Mouse (Mus musculus) kidney, embryonic 14.5 days (tissue): ENCODE measurements around the gene Olfr95. TPM values are rescaled to one million over a fixed set of nuclear protein-coding genes. Genes with fewer than 3 reads are reported as not detected.

Source experiments
- ATAC-seq: fragments of 200-750 bp; cut with Nextera tagmentation; 2 replicates; pipeline ENCODE4 v1.8.0; 2017; ENCODE audit warnings: moderate number of reproducible peaks, mild to moderate bottlenecking, moderate TSS enrichment, moderate library complexity; ENCODE audit not compliant: low FRiP score, low TSS enrichment
- H3K27ac ChIP-seq: fragments of 300-500 bp; sonication (generic); 2 replicates; pipeline ENCODE4 v1.5.1; 2014; ENCODE audit warnings: low read depth, mild to moderate bottlenecking, low read length, moderate library complexity, mixed read lengths
- H3K27me3 ChIP-seq: fragments of 300-500 bp; sonication (generic); 2 replicates; pipeline ENCODE4 v1.6.1; 2014; ENCODE audit warnings: mild to moderate bottlenecking, low read length; ENCODE audit not compliant: control insufficient read depth, insufficient read depth
- H3K36me3 ChIP-seq: fragments of 300-500 bp; sonication (generic); 2 replicates; pipeline ENCODE4 v1.6.1; 2014; ENCODE audit warnings: low read length, mixed read lengths; ENCODE audit not compliant: control insufficient read depth, insufficient read depth
- H3K4me1 ChIP-seq: fragments of 300-500 bp; sonication (generic); 2 replicates; pipeline ENCODE4 v1.6.1; 2014; ENCODE audit warnings: low read length, mixed read lengths; ENCODE audit not compliant: control insufficient read depth, insufficient read depth
- H3K4me2 ChIP-seq: fragments of 300-500 bp; sonication (generic); replicated peaks from 2 replicates; pipeline ENCODE4 v1.6.1; 2014; ENCODE audit warnings: low read depth, mild to moderate bottlenecking, low read length
- H3K4me3 ChIP-seq: fragments of 300-500 bp; sonication (generic); 2 replicates; pipeline ENCODE4 v1.5.1; 2014; ENCODE audit warnings: mild to moderate bottlenecking, low read length
- H3K9ac ChIP-seq: fragments of 300-500 bp; sonication (generic); 2 replicates; pipeline ENCODE4 v1.6.1; 2014; ENCODE audit warnings: low read depth, mild to moderate bottlenecking, low read length, moderate library complexity
- H3K9me3 ChIP-seq: fragments of 300-500 bp; sonication (generic); 2 replicates; pipeline ENCODE4 v1.6.1; 2016; ENCODE audit warnings: low read length; ENCODE audit not compliant: control insufficient read depth
- WGBS: fragments of 180-500 bp; shearing (Covaris S2); extraction: QIAGEN DNeasy Blood & Tissue Kit; methylation state at CpG from one replicate; pipeline ENCODE4 v1.1.7; 2014; 5-methylcytosine and 5-hydroxymethylcytosine counted together
- polyA plus RNA-seq: library from polyadenylated mRNA; unstranded; fragments of >200 nt; fragmentation: Nextera tagmentation; extraction: Ambion mirVana; gene quantifications from 2 replicates; pipeline ENCODE4 v1.2.1, GENCODE M21; 2014

Olfr95 gene
- polyA plus RNA-seq, 1 experiment from 2014 or later: not detected

GRCm38 (mm10) chr17:37210884-37211768 lies 1.8 kb downstream of the Olfr95 start:
- Histone ChIP-seq H3K9me3 (no peaks in the 10 kb centered on the region), H3K9ac (no peak overlapping the region), H3K27me3 (peaks cover 15% of the 10 kb centered on the region; the same call in 1 of the 2 replicates), H3K4me1 (no peaks in the 10 kb centered on the region), H3K4me2 (peak overlapping the region; percentile 27), H3K36me3 (no peaks in the 10 kb centered on the region), H3K4me3 (0 out of 2 replicates have a peak overlapping the region, but pooled peaks have one; percentile 12), H3K27ac (no peak overlapping the region)
- ATAC-seq: no peak
- 23% methylated on average over 40 of the region's 40 CpGs for WGBS

GRCm38 (mm10) chr17:37203917-37204236 lies 9.0 kb downstream of the Olfr95 start:
- no peak overlapping the region for H3K4me2 ChIP-seq
- H3K36me3 ChIP-seq: no peaks in the 10 kb centered on the region
- no peak overlapping the region for H3K4me3 ChIP-seq
- no peaks in the 10 kb centered on the region for H3K9me3 ChIP-seq
- 31% methylated on average over 3 of the region's 3 CpGs for WGBS
- no peaks in the 10 kb centered on the region for H3K4me1 ChIP-seq
- no peaks in the 10 kb centered on the region; the same call in 1 of the 2 replicates for H3K27me3 ChIP-seq
- no peak overlapping the region for H3K27ac ChIP-seq
- H3K9ac ChIP-seq: no peak overlapping the region
- ATAC-seq: peak; percentile 32; the same call in 1 of the 2 replicates

GRCm38 (mm10) chr17:37203206-37203916 lies 9.6 kb downstream of the Olfr95 start:
- H3K9ac ChIP-seq: no peak overlapping the region
- no peak overlapping the region for H3K27ac ChIP-seq
- no peak overlapping the region for H3K4me3 ChIP-seq
- no peak overlapping the region for H3K4me2 ChIP-seq
- no peaks in the 10 kb centered on the region for H3K9me3 ChIP-seq
- peaks cover 5% of the 10 kb centered on the region for H3K27me3 ChIP-seq
- H3K4me1 ChIP-seq: no peaks in the 10 kb centered on the region
- peak; percentile 92 for ATAC-seq
- no peaks in the 10 kb centered on the region for H3K36me3 ChIP-seq
- under 1% methylated on average over 4 of the region's 4 CpGs for WGBS

DNA sequence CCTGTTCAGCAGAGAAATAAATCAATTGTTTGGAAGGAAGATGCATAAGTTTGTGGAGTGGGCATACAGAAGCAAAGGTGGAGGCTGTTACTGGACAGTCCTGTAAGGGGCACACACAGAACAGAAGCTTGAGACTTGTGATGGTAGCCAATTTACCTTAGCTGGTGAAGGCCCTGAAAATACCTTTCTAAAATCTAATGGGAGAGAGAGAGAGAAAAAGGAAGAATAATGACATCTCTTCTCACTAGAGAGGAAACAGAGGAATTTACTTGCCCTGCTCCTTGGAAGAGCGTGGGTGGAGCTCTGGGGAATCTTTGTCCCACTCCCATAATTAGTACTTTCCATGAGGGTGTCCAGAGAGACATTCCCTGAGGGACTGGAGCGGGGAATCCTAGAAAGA lies 12.0 kb downstream of the Olfr95 start, which contains the start of gene Olfr94:
Gene Olfr94, minus strand, starts transcription at position 101 of the 400 bp plus-strand sequence.
- Histone ChIP-seq H3K27me3 (peaks cover 29% of the 10 kb centered on the region), H3K4me3 (no peak within 1 kb of the TSS), H3K4me1 (0 out of 2 replicates have a peak, but pooled peaks cover 4% of the 10 kb centered on the region), H3K9me3 (no peaks in the 10 kb centered on the region), H3K9ac (no peak within 1 kb of the TSS), H3K4me2 (no peak within 1 kb of the TSS), H3K36me3 (no peaks in the 10 kb centered on the region), H3K27ac (no peak within 1 kb of the TSS)
- WGBS: 75% methylated on average over 2 of the region's 2 CpGs
- no peak for ATAC-seq

DNA sequence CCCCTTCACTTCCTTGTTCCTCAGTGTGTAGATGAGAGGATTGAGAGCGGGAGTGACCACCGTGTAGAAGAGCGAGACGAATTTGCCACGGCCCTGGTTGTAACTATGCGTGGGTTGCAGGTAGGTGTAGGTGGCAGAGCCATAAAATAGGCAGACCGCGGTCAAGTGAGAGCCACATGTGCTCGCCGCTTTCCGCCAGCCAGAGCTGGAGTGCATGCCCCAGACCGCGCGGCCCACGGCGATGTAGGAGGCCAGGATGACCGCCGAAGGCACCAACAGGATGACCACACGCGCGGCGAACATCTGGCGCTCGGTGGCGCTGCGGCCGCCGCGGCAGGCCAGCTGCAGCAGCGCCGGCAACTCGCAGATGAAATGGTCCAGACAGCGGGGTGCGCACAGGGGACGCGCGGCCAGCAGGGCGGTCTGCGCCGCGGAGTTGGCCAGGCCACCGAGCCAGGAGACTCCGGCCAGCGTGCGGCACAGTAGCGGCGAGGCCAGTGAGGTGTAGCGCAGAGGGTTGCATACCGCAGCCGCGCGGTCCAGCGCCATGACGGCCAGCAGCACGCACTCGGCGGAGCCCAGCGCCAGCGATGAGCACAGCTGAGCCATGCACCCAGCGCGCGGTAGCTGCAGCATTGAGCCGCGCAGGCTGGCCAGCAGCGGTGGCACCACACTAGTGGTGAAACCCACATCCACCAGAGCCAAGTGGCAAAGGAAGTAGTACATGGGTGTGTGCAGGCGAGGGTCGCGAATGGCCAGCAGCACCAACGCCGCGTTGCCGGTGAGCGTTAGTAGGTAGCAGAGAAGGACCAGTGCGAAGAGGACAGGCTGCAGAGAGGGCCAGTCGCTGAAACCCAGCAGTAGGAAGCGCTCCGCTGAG lies 15.8 kb downstream of the Olfr95 start:
- H3K36me3 ChIP-seq: no peaks in the 10 kb centered on the region
- H3K9me3 ChIP-seq: no peaks in the 10 kb centered on the region
- H3K9ac ChIP-seq: peak overlapping the region; percentile 40; the same call in 1 of the 2 replicates
- H3K4me1 ChIP-seq: 0 out of 2 replicates have a peak, but pooled peaks cover 4% of the 10 kb centered on the region
- H3K27me3 ChIP-seq: peaks cover 30% of the 10 kb centered on the region
- peak; percentile 91 for ATAC-seq
- H3K4me3 ChIP-seq: peak overlapping the region; percentile 52
- H3K4me2 ChIP-seq: peak overlapping the region; percentile 87
- H3K27ac ChIP-seq: no peak overlapping the region
- 1% methylated on average over 77 of the region's 77 CpGs for whole genome bisulfite sequencing

DNA sequence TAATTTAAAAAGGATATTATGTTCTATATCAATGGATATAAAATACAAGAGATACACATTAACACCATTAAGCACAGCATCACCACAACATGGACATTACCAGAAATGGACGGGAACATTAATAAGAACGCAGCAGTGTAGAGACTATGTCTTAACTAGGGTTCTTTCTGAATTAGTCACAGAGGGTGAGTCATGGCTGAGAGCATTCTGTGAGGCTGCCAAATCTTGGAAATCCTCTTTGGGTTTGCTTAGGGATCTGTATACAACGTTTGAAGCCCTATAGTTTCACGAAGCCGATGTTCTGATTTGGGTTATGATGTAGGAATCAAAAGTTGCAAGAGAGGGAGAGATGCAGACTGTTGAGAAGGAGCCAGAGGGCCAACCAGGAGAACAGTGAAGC lies 18.1 kb downstream of the Olfr95 start:
- WGBS: 94% methylated on average over 5 of the region's 5 CpGs
- H3K9me3 ChIP-seq: no peaks in the 10 kb centered on the region
- no peaks in the 10 kb centered on the region for H3K36me3 ChIP-seq
- no peak overlapping the region for H3K4me2 ChIP-seq
- H3K9ac ChIP-seq: no peak overlapping the region
- H3K27me3 ChIP-seq: peaks cover 30% of the 10 kb centered on the region
- no peak overlapping the region for H3K4me3 ChIP-seq
- no peak for ATAC-seq
- H3K4me1 ChIP-seq: 0 out of 2 replicates have a peak, but pooled peaks cover 4% of the 10 kb centered on the region
- no peak overlapping the region for H3K27ac ChIP-seq

- ATAC-seq: no peak
- 92% methylated on average over 2 of the region's 2 CpGs for WGBS
Observed at GRCm38 (mm10) chr17:37193656-37194055, 19.3 kb downstream of the Olfr95 start, which contains the start of gene Ubd. TSS of gene Ubd (plus strand) at chr17:37193892.

GRCm38 (mm10) chr17:37193032-37193431 lies 19.9 kb downstream of the Olfr95 start:
- H3K4me1 ChIP-seq: 0 out of 2 replicates have a peak, but pooled peaks cover 4% of the 10 kb centered on the region
- H3K9ac ChIP-seq: no peak overlapping the region
- H3K4me3 ChIP-seq: no peak overlapping the region
- H3K36me3 ChIP-seq: no peaks in the 10 kb centered on the region
- no peak for ATAC-seq
- H3K9me3 ChIP-seq: no peaks in the 10 kb centered on the region
- no peak overlapping the region for H3K27ac ChIP-seq
- peaks cover 22% of the 10 kb centered on the region for H3K27me3 ChIP-seq
- H3K4me2 ChIP-seq: no peak overlapping the region

More at GRCm38 (mm10) chr17:37193656-37194055, 19.3 kb downstream of the Olfr95 start, which contains the start of gene Ubd:
- no peaks in the 10 kb centered on the region for H3K36me3 ChIP-seq
- no peak within 1 kb of the TSS for H3K27ac ChIP-seq
- H3K4me3 ChIP-seq: no peak within 1 kb of the TSS
- no peak within 1 kb of the TSS for H3K4me2 ChIP-seq
- no peak within 1 kb of the TSS for H3K9ac ChIP-seq
- peaks cover 28% of the 10 kb centered on the region for H3K27me3 ChIP-seq
- 0 out of 2 replicates have a peak, but pooled peaks cover 4% of the 10 kb centered on the region for H3K4me1 ChIP-seq
- H3K9me3 ChIP-seq: no peaks in the 10 kb centered on the region
